Mouse (Mus musculus): ENCODE measurements around the gene Bcl2a1d.
"Not testable (repeated sequence)": the region's sequence is repeated elsewhere in the genome, so short reads cannot be mapped to it uniquely, and the experiment has no call there.

- not testable (repeated sequence) for TF ChIP-seq CTCF, POLR2A (IDR thresholded peaks at IDR 0.05; ENCODE audit: insufficient read depth, low read depth, low read length)
These were observed 13.6 kb downstream of the Bcl2a1d start for GRCm38 (mm10) chr9:88718140-88718539.
